Mouse (Mus musculus) C2C12 (cell line): Measurements from ENCODE around the gene Wnt1.

Experiments
- CTCF ChIP-seq: IDR thresholded peaks from one replicate; pipeline ENCODE4 v1.5.1; 2011; ENCODE audit not compliant: control insufficient read depth, insufficient read depth, insufficient read length
- MAX ChIP-seq: IDR thresholded peaks from one replicate; pipeline ENCODE4 v1.6.1; 2011; ENCODE audit warnings: mild to moderate bottlenecking, control low read depth
- USF1 ChIP-seq: IDR thresholded peaks from one replicate; pipeline ENCODE4 v1.6.1; 2011; ENCODE audit warnings: low read depth, mild to moderate bottlenecking, control low read depth, moderate library complexity

DNA sequence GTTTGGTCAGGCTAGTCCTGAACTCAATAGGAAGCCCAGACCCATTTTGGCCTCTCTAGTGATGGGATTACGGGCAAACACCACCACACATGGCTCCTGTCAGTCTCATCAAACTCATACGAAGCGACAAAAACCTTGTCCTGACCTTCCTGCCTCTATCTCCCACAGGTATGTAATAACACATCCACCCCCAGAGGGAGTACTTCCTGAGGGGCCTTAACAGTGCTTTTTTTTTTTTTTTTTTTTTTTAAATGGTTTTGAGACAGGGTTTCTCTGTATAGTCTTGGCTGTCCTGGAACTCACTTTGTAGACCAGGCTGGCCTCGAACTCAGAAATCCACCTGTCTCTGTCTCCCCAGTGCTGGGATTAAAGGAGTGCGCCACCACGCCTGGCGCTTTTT lies 28.5 kb downstream of the Wnt1 start:
- TF ChIP-seq MAX (no peak), CTCF (no peak), USF1 (no peak)
